Mouse (Mus musculus) liver, postnatal 0 days (tissue): ENCODE results near the gene Vars2.

Experiments used
- CTCF ChIP-seq: sonication (generic); IDR thresholded peaks from 2 replicates; pipeline ENCODE4 v1.5.1; 2016; ENCODE audit warnings: antibody characterized with exemption, low read depth
- EP300 ChIP-seq: IDR thresholded peaks from 2 replicates; pipeline ENCODE4 v1.6.1; 2016; ENCODE audit warnings: antibody characterized with exemption, low read depth, mild to moderate bottlenecking

DNA sequence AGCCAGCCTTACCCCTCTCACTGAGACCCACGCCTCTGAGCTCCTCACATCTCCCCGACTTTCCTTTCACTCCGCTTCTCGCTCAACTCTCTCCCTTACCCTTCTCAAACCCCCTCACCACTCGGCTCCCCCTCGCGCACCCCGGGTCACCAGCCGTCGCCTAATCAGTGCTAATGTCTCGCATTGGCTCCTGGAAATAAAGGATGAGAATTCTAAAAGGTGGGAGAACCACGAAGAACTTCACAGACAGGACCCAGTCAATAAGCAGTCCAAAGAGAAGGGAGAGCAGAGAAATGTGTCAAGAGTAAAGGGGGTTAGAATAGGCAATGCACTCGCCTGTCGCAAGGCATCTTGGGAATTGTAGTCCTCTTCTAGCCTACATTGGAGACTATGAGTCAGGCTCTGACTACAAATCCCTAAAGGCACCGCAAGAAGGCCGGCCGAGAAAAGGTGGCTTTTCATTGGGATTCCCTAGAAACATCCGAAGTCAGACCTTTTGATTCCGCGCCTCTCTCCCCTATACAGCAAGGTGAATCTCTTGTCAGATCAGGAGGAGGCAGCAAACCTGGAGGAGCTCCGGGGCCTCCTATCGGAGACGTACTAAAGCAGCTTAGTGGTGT lies 6.1 kb upstream of the Vars2 start, which contains the start of gene Gtf2h4:
- TF ChIP-seq CTCF: no peak
- TF ChIP-seq EP300: no peak
